Mouse (Mus musculus): ENCODE results near the gene Agfg2.

- no peak for TF ChIP-seq CTCF (IDR thresholded peaks at IDR 0.05; ENCODE audit: insufficient read depth, low read depth, low read length)
- TF ChIP-seq POLR2A (IDR thresholded peaks at IDR 0.05; ENCODE audit: insufficient read depth, low read depth, low read length) = no peak
Measured at GRCm38 (mm10) chr5:137629306-137629721, 55.2 kb downstream of the Agfg2 start.
